Mouse (Mus musculus): ENCODE data around the gene Opa3.

The Opa3 gene

GRCm38 (mm10) chr7:19281680-19282304 is 53.7 kb downstream of the Opa3 start:
- DNase-seq (ENCODE audit: low read depth, low spot score): peak; percentile 74

GRCm38 (mm10) chr7:19282385-19282784 is 54.3 kb downstream of the Opa3 start, which contains the start of gene Rtn2:
Rtn2 (plus strand) TSS chr7:19282624.
- peak; percentile 88 for DNase-seq (ENCODE audit: low read depth, low spot score)

- DNase-seq (ENCODE audit: low read depth, low spot score): peak; percentile 68
Observed at GRCm38 (mm10) chr7:19282791-19283405, 54.8 kb downstream of the Opa3 start.

GRCm38 (mm10) chr7:19283406-19283804 is 55.3 kb downstream of the Opa3 start:
- DNase-seq (ENCODE audit: low read depth, low spot score): no peak

- peak; percentile 59 for DNase-seq (ENCODE audit: low read depth, low spot score)
Observed at GRCm38 (mm10) chr7:19284763-19285162, 56.6 kb downstream of the Opa3 start.

GRCm38 (mm10) chr7:19290969-19291596 is 62.9 kb downstream of the Opa3 start:
- DNase-seq (ENCODE audit: low read depth, low spot score): no peak

- DNase-seq (ENCODE audit: low read depth, low spot score): peak; percentile 89
Observed at GRCm38 (mm10) chr7:19295503-19296185, 67.5 kb downstream of the Opa3 start.

- no peak for DNase-seq (ENCODE audit: low read depth, low spot score)
Observed at GRCm38 (mm10) chr7:19297034-19297433, 68.9 kb downstream of the Opa3 start.

GRCm38 (mm10) chr7:19297794-19298193 is 69.7 kb downstream of the Opa3 start:
- no peak for DNase-seq (ENCODE audit: low read depth, low spot score)

GRCm38 (mm10) chr7:19299194-19299593 is 71.1 kb downstream of the Opa3 start:
- peak; percentile 74 for DNase-seq (ENCODE audit: low read depth, low spot score)

GRCm38 (mm10) chr7:19300501-19301421 is 72.6 kb downstream of the Opa3 start:
- peak; percentile 90 for DNase-seq (ENCODE audit: low read depth, low spot score)

- peak; percentile 68 for DNase-seq (ENCODE audit: low read depth, low spot score)
Observed at GRCm38 (mm10) chr7:19301461-19302263, 73.5 kb downstream of the Opa3 start.

- peak; percentile 79 for DNase-seq (ENCODE audit: low read depth, low spot score)
Observed at GRCm38 (mm10) chr7:19302264-19303045, 74.3 kb downstream of the Opa3 start.

- DNase-seq (ENCODE audit: low read depth, low spot score): no peak
Observed at GRCm38 (mm10) chr7:19303046-19303305, 74.8 kb downstream of the Opa3 start.

- peak; percentile 85 for DNase-seq (ENCODE audit: low read depth, low spot score)
Observed at GRCm38 (mm10) chr7:19303770-19304169, 75.6 kb downstream of the Opa3 start.

- peak; percentile 62 for DNase-seq (ENCODE audit: low read depth, low spot score)
Observed at GRCm38 (mm10) chr7:19304501-19305412, 76.6 kb downstream of the Opa3 start.

- no peak for DNase-seq (ENCODE audit: low read depth, low spot score)
Observed at GRCm38 (mm10) chr7:19305413-19305735, 77.2 kb downstream of the Opa3 start.
